Mouse (Mus musculus) cerebellum, postnatal 25 days (tissue): ENCODE measurements around the gene Erbb2.

Source experiments
- DNase-seq, 2 experiments: peaks; one replicate each; pipeline ENCODE4 v3.0.0; 2021; ENCODE audit warnings: mixed read lengths in 2 of 2

The Erbb2 gene

GRCm38 (mm10) chr11:98385638-98386585 is 26.4 kb upstream of the Erbb2 start, which contains the start of gene Pnmt:
Pnmt (plus strand) TSS chr11:98386450.
- DNase-seq: no peak

- no peak for DNase-seq
Observed at GRCm38 (mm10) chr11:98386596-98386995, 25.7 kb upstream of the Erbb2 start.

- no peak for DNase-seq
Observed at GRCm38 (mm10) chr11:98387056-98387577, 25.2 kb upstream of the Erbb2 start.

GRCm38 (mm10) chr11:98388282-98388681 is 24.0 kb upstream of the Erbb2 start:
- DNase-seq: no peak

- peak; percentile 69 to 82 for DNase-seq
Observed at GRCm38 (mm10) chr11:98389221-98389780, 23.0 kb upstream of the Erbb2 start.

GRCm38 (mm10) chr11:98390141-98390540 is 22.1 kb upstream of the Erbb2 start:
- DNase-seq: no peak

GRCm38 (mm10) chr11:98392034-98392433 is 20.2 kb upstream of the Erbb2 start:
- no peak for DNase-seq

GRCm38 (mm10) chr11:98392645-98393044 is 19.6 kb upstream of the Erbb2 start:
- DNase-seq: no peak

GRCm38 (mm10) chr11:98393317-98393716 is 19.0 kb upstream of the Erbb2 start:
- DNase-seq: no peak

- DNase-seq: no peak
Observed at GRCm38 (mm10) chr11:98394301-98394700, 18.0 kb upstream of the Erbb2 start.

- DNase-seq: no peak
Observed at GRCm38 (mm10) chr11:98395041-98395440, 17.2 kb upstream of the Erbb2 start.

- DNase-seq: no peak
Observed at GRCm38 (mm10) chr11:98397946-98398345, 14.3 kb upstream of the Erbb2 start.

- DNase-seq: peak; percentile 91 to 93
Observed at GRCm38 (mm10) chr11:98400161-98400726, 12.0 kb upstream of the Erbb2 start, which contains the start of gene Pgap3. Pgap3 (minus strand) TSS chr11:98400490.

- DNase-seq: no peak
Observed at GRCm38 (mm10) chr11:98400816-98401215, 11.5 kb upstream of the Erbb2 start.

GRCm38 (mm10) chr11:98406621-98407020 is 5.6 kb upstream of the Erbb2 start:
- no peak for DNase-seq

- no peak for DNase-seq
Observed at GRCm38 (mm10) chr11:98408872-98409271, 3.4 kb upstream of the Erbb2 start.

- DNase-seq: no peak
Observed at GRCm38 (mm10) chr11:98409341-98409822, 2.9 kb upstream of the Erbb2 start.

GRCm38 (mm10) chr11:98412797-98413301 is 579 bp downstream of the Erbb2 start:
- no peak for DNase-seq

- no peak for DNase-seq
Observed at GRCm38 (mm10) chr11:98413731-98414130, 1.5 kb downstream of the Erbb2 start.

GRCm38 (mm10) chr11:98414162-98414561 is 1.9 kb downstream of the Erbb2 start:
- DNase-seq: no peak

GRCm38 (mm10) chr11:98417074-98417473 is 4.8 kb downstream of the Erbb2 start:
- no peak for DNase-seq

- no peak for DNase-seq
Observed at GRCm38 (mm10) chr11:98418273-98418672, 6.0 kb downstream of the Erbb2 start.

GRCm38 (mm10) chr11:98418939-98419547 is 6.8 kb downstream of the Erbb2 start:
- DNase-seq: no peak
